Mouse (Mus musculus): Measurements from ENCODE around the gene Padi6.

Padi6 gene

GRCm38 (mm10) chr4:140680731-140681397, 61.6 kb downstream of the Padi6 start:
- no peak for DNase-seq

GRCm38 (mm10) chr4:140679723-140680380, 62.6 kb downstream of the Padi6 start:
- DNase-seq, result peak; percentile 89

GRCm38 (mm10) chr4:140679038-140679437, 63.4 kb downstream of the Padi6 start:
- DNase-seq, result no peak

Data from lung, postnatal 14 days (tissue).